Mouse (Mus musculus) heart, postnatal 4 days (tissue): Measurements from ENCODE around the gene Wdr90. TPM values are rescaled to one million over a fixed set of nuclear protein-coding genes. Genes with fewer than 3 reads are reported as not detected.

Experiments
- DNase-seq: peaks from one replicate; pipeline ENCODE4 v3.0.0; 2021
- microRNA-seq, 2 experiments: library from miRNA; unstranded; fragments of <30 nt; microRNA quantifications; one replicate each; pipeline ENCODE4 v1.2.0; 2021 to 2022
- total RNA-seq, 2 experiments: library from RNA; stranded (reverse); gene quantifications; 2 replicates each; pipeline ENCODE4 v1.2.3; 2021

The Wdr90 gene
- total RNA-seq, 2 experiments from 2014 or later, result 14.4 to 15.1 TPM

GRCm38 (mm10) chr17:25802825-25803517 is 58.3 kb downstream of the Wdr90 start:
- DNase-seq, result peak; percentile 85

- peak; percentile 78 for DNase-seq
Observed at GRCm38 (mm10) chr17:25801029-25801428, 60.3 kb downstream of the Wdr90 start.

DNA sequence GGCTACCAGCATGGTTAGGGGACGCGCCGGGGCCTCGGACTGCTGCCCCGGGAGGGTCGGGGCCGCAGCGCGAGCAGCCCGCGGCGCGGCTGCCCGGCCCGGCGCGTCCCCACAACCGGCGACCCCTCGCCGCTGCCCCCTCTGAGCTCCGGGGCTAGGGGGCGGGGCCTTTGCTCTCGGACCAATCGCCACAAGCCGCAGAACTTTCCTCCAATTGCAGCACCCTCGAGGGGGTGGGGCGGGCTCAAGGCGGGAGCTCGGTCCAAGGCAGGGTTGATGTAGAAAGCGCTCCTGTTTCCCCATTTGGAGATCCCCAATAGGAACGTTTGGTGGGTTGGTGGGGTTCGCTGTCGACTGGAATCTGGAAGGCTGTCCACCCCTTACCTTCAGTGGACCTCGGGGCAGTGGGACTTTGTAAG is 64.3 kb downstream of the Wdr90 start, which contains the start of gene Metrn:
TSS of gene Metrn (minus strand) at position 186 of the 419 bp plus-strand sequence.
- DNase-seq, result peak; percentile 92

DNA sequence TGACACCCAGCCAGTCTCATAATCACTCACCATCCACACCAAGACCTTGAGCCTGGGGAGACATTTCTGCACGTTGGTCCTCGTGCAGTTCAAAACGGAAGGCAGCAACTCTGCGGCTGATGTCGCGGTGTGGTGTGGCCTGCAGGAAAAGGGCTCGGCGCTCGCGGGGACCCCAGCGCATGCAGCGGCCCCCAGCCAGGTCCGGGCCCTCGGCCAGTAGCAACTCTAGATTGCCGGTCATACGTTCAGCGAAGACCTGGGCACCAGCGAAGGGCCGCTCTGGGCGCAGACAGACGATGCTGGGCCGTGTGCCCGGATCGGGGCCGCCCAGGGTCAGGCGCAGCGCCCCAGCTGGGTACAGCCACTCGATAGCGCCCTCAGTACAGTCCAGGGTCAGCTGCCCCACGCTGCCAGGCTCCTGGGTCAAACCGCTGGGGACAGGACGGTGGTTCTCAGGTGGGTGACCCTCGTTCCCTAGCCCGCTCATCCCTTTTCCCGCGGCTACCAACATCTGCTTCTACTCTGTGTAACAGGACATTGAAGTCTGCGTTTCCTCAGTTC is 65.0 kb downstream of the Wdr90 start:
- peak; percentile 56 for DNase-seq

DNA sequence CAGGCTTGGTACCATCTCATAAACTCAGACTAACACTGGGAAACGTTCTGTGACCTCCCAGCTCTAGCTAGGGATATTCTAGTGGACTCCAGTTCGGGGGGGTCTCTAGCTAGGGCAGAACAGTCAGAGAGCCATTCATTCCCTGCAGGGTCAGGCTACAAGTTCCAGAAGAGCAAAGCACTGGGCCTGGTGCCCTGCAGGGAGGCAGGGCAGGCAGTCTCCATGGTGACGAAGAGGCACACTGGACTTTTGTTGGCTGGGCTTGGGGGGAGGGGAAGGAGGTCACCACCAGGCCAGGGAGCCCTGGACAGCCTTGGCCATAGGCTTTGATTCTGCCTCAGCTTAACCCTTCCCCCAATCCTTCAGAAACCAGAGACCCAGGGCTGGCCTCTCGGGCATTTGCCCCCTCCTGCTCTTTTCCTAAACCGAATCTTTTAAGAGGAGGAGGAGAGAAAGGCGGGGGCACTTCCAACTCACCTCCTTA is 65.7 kb downstream of the Wdr90 start, which contains the start of gene AC134908.4:
TSS of gene AC134908.4 (minus strand) at position 51 of the 484 bp plus-strand sequence.
- DNase-seq, result no peak

DNA sequence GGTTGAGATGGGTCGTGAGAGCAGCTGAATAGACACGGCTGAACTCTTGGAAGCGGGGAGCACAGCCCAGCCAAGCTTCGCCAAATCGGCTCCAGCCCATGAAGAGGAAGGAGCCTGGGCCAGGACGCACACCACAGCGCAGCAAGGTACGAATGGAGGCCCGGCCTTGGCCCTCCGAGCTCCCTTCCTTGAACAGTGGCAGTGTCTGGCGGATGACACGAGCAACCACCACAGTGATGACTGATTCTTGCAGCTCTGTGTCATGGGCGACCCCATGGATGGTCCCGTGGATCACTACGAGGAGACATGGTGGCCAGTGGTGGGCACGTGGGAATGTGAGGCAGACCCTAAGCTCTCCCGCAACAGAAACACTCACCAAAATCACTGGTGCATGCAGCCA is 66.3 kb downstream of the Wdr90 start:
- DNase-seq, result no peak

Small RNA genes lying within 50 kb of the gene (microRNA-seq; reads per million reads assigned to microRNA genes)
- 1.4 to 2.1 reads per million in 2 experiments for gene Mir3082

Other genes with a start within 250 kb of the Wdr90 start
- 1 to 10 TPM in 1 of 2 experiments, not detected in 1; 2.3 TPM for gene Gng13, start 144.3 kb downstream of the Wdr90 start, total RNA-seq
- 10 to 100 TPM; 12.6 to 13.6 TPM for gene Chtf18, start 134.1 kb downstream of the Wdr90 start, total RNA-seq
- 1 to 10 TPM; 5.4 to 6.6 TPM for gene Rpusd1, start 133.8 kb downstream of the Wdr90 start, total RNA-seq
- not detected for gene Mslnl, start 125.5 kb downstream of the Wdr90 start, total RNA-seq
- gene Msln, start 107.1 kb downstream of the Wdr90 start, total RNA-seq, result 10 to 100 TPM; 38.4 to 43.3 TPM
- 10 to 100 TPM; 41.7 to 46.9 TPM for gene Narfl, start 87.7 kb downstream of the Wdr90 start, total RNA-seq
- gene Haghl, start 75.8 kb downstream of the Wdr90 start, total RNA-seq, result 10 to 100 TPM; 27.8 to 29.4 TPM
- gene Ccdc78, start 74.9 kb downstream of the Wdr90 start, total RNA-seq, result not detected
- 10 to 100 TPM; 41.0 to 44.2 TPM for gene Fam173a, start 68.6 kb downstream of the Wdr90 start, total RNA-seq
- 1 to 10 TPM in 1 of 2 experiments, under 1 TPM in 1; 0.86 to 1.2 TPM for gene AC134908.4, start 65.8 kb downstream of the Wdr90 start, total RNA-seq
- 10 to 100 TPM; 48.4 to 49.3 TPM for gene Metrn, start 64.4 kb downstream of the Wdr90 start, total RNA-seq
- 1 to 10 TPM in 1 of 2 experiments, under 1 TPM in 1; 0.93 to 1.2 TPM for gene Fbxl16, start 52.4 kb downstream of the Wdr90 start, total RNA-seq
- 10 to 100 TPM in 1 of 2 experiments, 1 to 10 TPM in 1; 10.0 to 12.3 TPM for gene Wdr24, start 37.9 kb downstream of the Wdr90 start, total RNA-seq
- 10 to 100 TPM; 34.7 to 37.4 TPM for gene Jmjd8, start 32.6 kb downstream of the Wdr90 start, total RNA-seq
- 100 to 1,000 TPM; 149 to 158 TPM for gene Stub1, start 28.1 kb downstream of the Wdr90 start, total RNA-seq
- gene Rhbdl1, start 24.2 kb downstream of the Wdr90 start, total RNA-seq, result 1 to 10 TPM; 2.0 to 2.5 TPM
- 1 to 10 TPM; 1.8 to 2.6 TPM for gene Gm20683, start 19.7 kb downstream of the Wdr90 start, total RNA-seq
- 10 to 100 TPM; 77.1 to 78.4 TPM for gene Rhot2, start 16.6 kb downstream of the Wdr90 start, total RNA-seq
- gene Mcrip2, start 7.3 kb upstream of the Wdr90 start, total RNA-seq, result 100 to 1,000 TPM; 195 to 217 TPM
- 10 to 100 TPM; 10.8 to 11.7 TPM for gene Mettl26, start 13.6 kb upstream of the Wdr90 start, total RNA-seq
- 1 to 10 TPM in 1 of 2 experiments, under 1 TPM in 1; 0.70 to 1.1 TPM for gene Wfikkn1, start 19.4 kb upstream of the Wdr90 start, total RNA-seq
- 10 to 100 TPM; 16.1 to 16.6 TPM for gene Rab40c, start 58.2 kb upstream of the Wdr90 start, total RNA-seq
- 10 to 100 TPM; 86.0 to 89.4 TPM for gene Pigq, start 83.4 kb upstream of the Wdr90 start, total RNA-seq
- gene Nhlrc4, start 83.5 kb upstream of the Wdr90 start, total RNA-seq, result not detected
- gene A930017K11Rik, start 91.1 kb upstream of the Wdr90 start, total RNA-seq, result not detected
- 10 to 100 TPM; 13.0 to 16.7 TPM for gene Capn15, start 124.3 kb upstream of the Wdr90 start, total RNA-seq
- gene Rab11fip3, start 208.1 kb upstream of the Wdr90 start, total RNA-seq, result 10 to 100 TPM; 21.0 to 22.9 TPM
- 10 to 100 TPM; 14.6 to 17.0 TPM for gene Decr2, start 228.8 kb upstream of the Wdr90 start, total RNA-seq
- 10 to 100 TPM; 10.3 to 10.8 TPM for gene Nme4, start 234.1 kb upstream of the Wdr90 start, total RNA-seq